Mouse (Mus musculus) adrenal gland, postnatal 36 days (tissue): ENCODE results near the gene Gm11213. TPM values are rescaled to one million over a fixed set of nuclear protein-coding genes. Genes with fewer than 3 reads are reported as not detected.

Experiments used
- total RNA-seq, 2 experiments: library from RNA; stranded (reverse); gene quantifications; 2 replicates each; pipeline ENCODE4 v1.2.3; 2021

Gm11213 gene
- total RNA-seq, 2 experiments from 2014 or later, result not detected

Other genes starting within 250 kb of the Gm11213 start
- gene Orm3, start 249.1 kb downstream of the Gm11213 start, total RNA-seq, result 10 to 100 TPM in 1 of 2 experiments, 1 to 10 TPM in 1; 5.4 to 10.7 TPM
- 1 to 10 TPM; 3.9 to 7.8 TPM for gene Orm2, start 242.8 kb downstream of the Gm11213 start, total RNA-seq
- 1 to 10 TPM; 2.6 to 4.3 TPM for gene Akna, start 201.9 kb downstream of the Gm11213 start, total RNA-seq
- gene Whrn, start 109.3 kb downstream of the Gm11213 start, total RNA-seq, result 10 to 100 TPM; 33.5 to 59.9 TPM
- 100 to 1,000 TPM; 186 to 187 TPM for gene Atp6v1g1, start 60.5 kb downstream of the Gm11213 start, total RNA-seq
- 10 to 100 TPM in 1 of 2 experiments, 1 to 10 TPM in 1; 8.2 to 17.6 TPM for gene Tmem268, start 46.5 kb downstream of the Gm11213 start, total RNA-seq
- gene Tex48, start 17.2 kb upstream of the Gm11213 start, total RNA-seq, result not detected
- not detected for gene Gm11214, start 58.1 kb upstream of the Gm11213 start, total RNA-seq
- gene Tnfsf15, start 139.9 kb upstream of the Gm11213 start, total RNA-seq, result under 1 TPM; 0.23 to 0.53 TPM